Mouse (Mus musculus): ENCODE measurements around the gene Jmjd8.

The Jmjd8 gene

DNA sequence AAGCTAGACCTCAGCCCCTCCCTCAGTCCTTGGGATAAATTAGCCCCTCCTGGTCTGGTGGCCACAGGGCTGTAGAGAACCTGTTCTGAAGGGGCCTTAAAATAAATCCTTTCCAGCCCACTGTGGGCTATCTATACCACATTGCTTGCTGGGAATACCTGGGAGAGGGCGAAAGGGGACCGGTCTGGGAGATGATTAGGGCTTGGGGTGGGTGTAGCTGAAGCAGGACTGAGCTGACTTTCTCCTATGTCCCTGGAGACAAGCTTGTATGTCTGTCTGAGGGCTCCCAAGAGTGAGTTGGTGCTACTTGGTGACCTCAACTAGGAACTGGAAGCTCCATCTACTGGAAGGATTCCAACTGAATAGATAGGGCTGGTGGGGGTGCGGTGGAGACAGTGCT is 48.4 kb downstream of the Jmjd8 start:
- DNase-seq (ENCODE audit: low spot score in 2 of 2): no peak

DNA sequence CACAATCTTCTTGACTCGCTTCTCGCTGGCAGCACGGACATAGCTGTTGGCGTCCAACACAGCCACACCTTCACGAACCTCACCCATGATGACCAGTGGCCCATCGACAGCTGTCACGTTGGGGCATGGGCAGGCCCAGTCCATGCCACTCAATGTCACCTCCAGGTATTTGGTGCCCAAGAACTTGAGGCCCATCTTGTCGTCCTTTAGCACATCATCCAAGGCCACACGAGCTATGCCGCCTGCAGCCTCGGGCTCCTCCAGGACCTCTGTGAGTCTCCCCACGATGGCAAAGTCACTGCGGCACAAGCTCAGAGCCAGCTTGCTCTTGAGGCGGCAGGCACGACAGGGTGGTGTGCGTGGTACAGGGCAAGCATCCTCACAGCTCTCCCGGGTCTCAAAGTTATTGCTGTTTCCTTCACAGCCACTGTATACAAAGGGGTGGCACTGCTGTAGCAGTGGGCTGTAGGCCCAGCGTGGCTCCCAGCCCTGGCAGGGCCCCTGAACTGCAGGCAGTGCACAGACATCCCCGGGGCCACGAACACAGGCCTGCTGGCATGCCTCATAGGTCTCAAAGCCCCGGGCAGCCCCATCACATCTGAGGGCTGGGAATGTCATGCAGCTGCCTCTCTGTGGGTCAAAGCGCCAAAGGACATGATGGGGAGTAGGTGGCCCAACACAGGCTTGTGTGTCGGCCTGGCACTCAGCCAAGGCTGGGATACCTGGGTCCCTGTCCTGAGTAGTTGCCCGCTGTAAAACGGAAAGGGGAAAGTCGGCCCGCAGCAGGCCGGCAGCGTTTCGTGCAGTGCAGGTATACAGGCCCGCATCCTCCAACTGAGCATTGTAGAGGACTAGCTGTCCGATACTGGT is 49.3 kb downstream of the Jmjd8 start:
- no peak for DNase-seq (ENCODE audit: low spot score in 2 of 2)

DNA sequence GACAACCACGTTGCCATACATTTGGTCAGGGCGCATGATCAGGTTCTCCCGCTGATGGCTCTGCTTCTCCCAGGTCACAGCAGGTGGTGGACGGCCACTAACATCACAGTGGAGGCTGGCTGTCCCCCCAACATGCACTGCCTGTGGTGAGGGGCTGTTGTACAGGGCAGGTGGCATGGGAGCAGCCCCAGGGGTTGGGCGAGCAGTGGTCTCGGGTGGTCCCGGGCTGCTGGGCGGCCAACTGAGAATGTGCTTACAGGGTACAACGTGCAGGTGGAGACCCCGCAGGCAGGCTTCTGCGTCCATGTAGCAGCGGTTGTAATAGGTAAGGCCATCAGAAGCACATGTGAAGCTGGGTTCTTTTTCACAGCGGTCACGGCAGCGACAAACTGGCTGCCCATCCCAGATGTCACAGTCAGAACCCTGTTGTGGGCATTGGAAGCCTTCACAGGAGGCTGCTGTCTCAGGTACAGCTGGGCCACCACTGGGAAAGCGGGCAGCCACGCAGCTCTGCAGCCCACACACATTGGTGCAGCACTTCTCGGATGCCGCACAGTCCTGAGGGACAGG is 50.0 kb downstream of the Jmjd8 start:
- DNase-seq (ENCODE audit: low spot score in 2 of 2): no peak

DNA sequence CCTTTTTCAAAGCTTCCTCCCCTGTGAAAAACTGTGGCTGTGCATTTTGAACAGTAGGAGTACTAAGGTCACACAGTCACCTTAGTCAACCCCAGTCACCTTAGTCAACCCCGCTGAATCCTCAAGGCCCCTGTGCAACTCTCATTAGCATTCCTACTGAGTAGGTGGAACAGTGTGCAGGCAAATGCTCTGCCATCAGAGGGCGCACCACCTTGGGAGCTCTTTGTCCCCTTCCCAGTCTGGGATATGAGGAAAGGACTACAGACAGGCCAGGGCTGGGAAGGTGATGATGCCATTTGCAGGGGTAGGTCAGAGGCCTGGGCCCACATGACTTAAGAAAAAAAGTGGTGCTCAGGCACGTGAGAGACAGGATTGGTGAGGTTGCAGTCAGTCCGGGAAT is 50.6 kb downstream of the Jmjd8 start:
- no peak for DNase-seq (ENCODE audit: low spot score in 2 of 2)

DNA sequence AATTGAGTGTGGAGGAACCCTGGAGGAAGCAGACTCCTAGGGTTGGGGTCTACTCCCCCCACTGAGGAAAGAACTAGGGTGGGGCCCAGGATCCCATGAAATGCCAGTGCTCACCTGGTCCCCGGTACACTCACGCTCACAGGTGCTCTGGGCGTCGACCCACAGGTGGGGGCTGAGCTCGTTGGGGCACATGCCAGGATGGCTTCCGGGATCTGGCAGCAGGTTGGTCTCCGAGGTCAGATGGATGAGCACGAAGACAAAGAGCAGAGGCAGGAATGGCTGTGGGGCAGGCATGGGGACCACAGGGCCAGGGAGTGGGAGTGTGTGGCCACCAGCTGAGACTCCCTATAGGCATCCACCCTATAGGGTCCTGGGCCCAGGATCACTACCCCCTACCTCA is 51.1 kb downstream of the Jmjd8 start:
- no peak for DNase-seq (ENCODE audit: low spot score in 2 of 2)

DNA sequence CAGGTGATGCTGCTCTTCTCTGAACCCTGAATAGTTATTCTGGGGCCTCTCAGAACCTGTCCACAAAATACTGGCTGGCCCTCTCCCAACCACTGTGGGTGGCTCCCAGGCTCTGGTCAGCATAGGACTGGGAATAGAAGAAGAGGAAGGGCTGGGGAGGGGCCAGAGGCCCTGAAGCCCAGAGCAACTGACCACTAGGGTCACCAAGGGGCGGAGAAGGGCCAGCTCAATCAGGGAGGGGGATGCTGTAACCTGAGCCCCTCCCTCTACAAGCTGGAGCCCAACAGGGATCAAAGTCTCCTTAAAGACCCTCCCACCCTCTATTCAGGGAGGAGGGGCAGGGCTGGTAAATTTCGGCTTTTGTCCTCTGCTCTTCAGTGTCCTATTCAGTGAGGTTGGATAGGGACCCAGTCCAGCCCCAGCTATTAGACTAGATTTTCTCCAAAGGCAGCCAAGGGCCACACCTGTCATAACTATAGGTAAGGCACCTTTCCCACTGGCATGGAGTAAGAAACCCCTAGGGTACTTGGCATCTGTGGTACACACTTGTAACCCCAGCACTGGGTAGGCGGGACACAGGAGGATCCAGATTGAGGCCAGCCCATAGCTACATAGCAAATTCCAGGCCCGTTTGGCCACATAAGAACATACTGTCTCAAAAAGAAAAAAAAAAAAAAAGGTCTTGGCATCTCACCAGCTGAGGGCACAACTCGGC is 51.7 kb downstream of the Jmjd8 start, which contains the start of gene Wfikkn1:
Wfikkn1 (minus strand) TSS at position 663 of the 715 bp plus-strand sequence.
- DNase-seq (ENCODE audit: low spot score in 2 of 2): no peak

DNA sequence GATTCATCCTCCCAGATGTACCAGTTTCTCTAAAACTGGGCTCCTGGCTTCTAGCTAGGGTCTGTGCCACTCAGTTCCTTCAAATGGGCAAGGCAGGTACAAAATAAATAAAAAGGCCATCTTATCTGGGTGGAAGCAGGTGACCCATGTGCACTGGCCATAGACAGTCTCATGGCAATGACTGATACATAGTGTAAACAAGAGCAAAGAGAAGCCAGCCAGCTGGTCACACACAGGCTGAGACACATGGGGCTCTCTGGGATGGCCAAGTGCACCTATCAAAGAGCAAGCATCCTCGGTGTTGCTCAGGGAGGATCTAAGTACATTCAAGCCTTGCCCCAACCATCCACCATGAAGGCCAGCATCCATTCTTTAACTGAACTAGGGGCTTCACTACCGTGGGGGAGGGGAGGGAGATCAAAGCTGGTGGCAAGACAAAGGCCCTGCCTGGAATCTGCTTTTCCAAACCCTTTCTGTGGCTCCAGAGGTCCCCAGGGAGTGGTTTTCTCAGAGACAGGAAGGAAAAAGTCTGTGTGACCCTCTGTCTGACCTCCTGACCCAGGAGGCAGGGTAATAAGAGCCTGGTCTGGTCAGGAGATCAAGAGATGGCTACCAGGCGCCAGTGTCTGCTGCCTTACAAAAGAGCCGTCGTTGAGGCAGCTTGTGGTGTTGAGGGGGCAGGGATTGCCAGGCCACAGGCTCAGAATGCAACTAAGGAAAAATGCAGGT is 52.4 kb downstream of the Jmjd8 start:
- DNase-seq (ENCODE audit: low spot score in 2 of 2): no peak
